Mouse (Mus musculus) MEL (cell line): ENCODE data around the gene Ryr2. TPM values are rescaled to one million over a fixed set of nuclear protein-coding genes. Genes with fewer than 3 reads are reported as not detected.

Source experiments
- DNase-seq: peaks from one replicate; pipeline ENCODE4 v3.0.0; 2011; ENCODE audit warnings: low read depth, low spot score
- H3K27ac ChIP-seq: 2 replicates; pipeline ENCODE4 v1.5.1; 2012; ENCODE audit warnings: low read depth, mild to moderate bottlenecking, control low read depth, low read length, moderate library complexity; ENCODE audit not compliant: control insufficient read depth
- H3K27me3 ChIP-seq, 2 experiments: fragments of 150-350 bp in 1 of 2; sonication (generic) in 1 of 2; 2 replicates each; pipeline ENCODE4 v1.6.1; 2012; ENCODE audit warnings: low read length in 2 of 2, mild to moderate bottlenecking in 2 of 2, improper control_type of control experiment in 1 of 2, moderate library complexity in 1 of 2; ENCODE audit not compliant: insufficient read depth in 2 of 2, control insufficient read depth in 1 of 2
- H3K36me3 ChIP-seq, 2 experiments: 2 replicates each; pipeline ENCODE4 v1.6.1; 2012 to 2014; ENCODE audit warnings: low read length in 2 of 2, improper control_type of control experiment in 1 of 2, inconsistent platforms in 1 of 2, mild to moderate bottlenecking in 1 of 2; ENCODE audit not compliant: insufficient read depth in 2 of 2, control insufficient read depth in 1 of 2
- H3K4me1 ChIP-seq, 2 experiments: fragments of 150-350 bp in 1 of 2; sonication (generic) in 1 of 2; 2 replicates each; pipeline ENCODE4 v1.6.1; 2012; ENCODE audit warnings: low read length in 2 of 2, improper control_type of control experiment in 1 of 2, mild to moderate bottlenecking in 1 of 2; ENCODE audit not compliant: insufficient read depth in 2 of 2, control insufficient read depth in 1 of 2
- H3K4me3 ChIP-seq, 2 experiments: fragments of 150-350 bp in 1 of 2; sonication (generic) in 1 of 2; 2 replicates each; pipeline ENCODE4 v1.5.1; 2012; ENCODE audit warnings: low read depth in 2 of 2, low read length in 2 of 2, mild to moderate bottlenecking in 2 of 2, moderate library complexity in 2 of 2, control low read depth in 1 of 2, improper control_type of control experiment in 1 of 2; ENCODE audit not compliant: control insufficient read depth in 1 of 2, insufficient read depth in 1 of 2
- H3K79me2 ChIP-seq: 2 replicates; pipeline ENCODE4 v1.6.1; 2012; ENCODE audit warnings: mild to moderate bottlenecking, low read length, moderate library complexity; ENCODE audit not compliant: control insufficient read depth, poor library complexity, insufficient read depth
- H3K9ac ChIP-seq: 2 replicates; pipeline ENCODE4 v1.6.1; 2012; ENCODE audit warnings: low read depth, mild to moderate bottlenecking, control low read depth, low read length, moderate library complexity; ENCODE audit not compliant: control insufficient read depth, poor library complexity, severe bottlenecking
- H3K9me3 ChIP-seq: fragments of 150-350 bp; sonication (generic); replicated peaks from 2 replicates; pipeline ENCODE4 v1.6.1; 2012; ENCODE audit warnings: mild to moderate bottlenecking, low read length, improper control_type of control experiment, moderate library complexity; ENCODE audit not compliant: insufficient read depth
- CHD2 ChIP-seq: IDR thresholded peaks from 2 replicates; pipeline ENCODE4 v1.6.1; 2011; ENCODE audit warnings: low read length, improper control_type of control experiment
- CTCF ChIP-seq, 3 experiments: IDR thresholded peaks in 2 of 3; conservative IDR thresholded peaks in 1 of 3; 2 replicates each; pipeline ENCODE4 v1.5.1; 2011 to 2012; ENCODE audit warnings: low read length in 3 of 3, low read depth in 2 of 3, mild to moderate bottlenecking in 2 of 3, improper control_type of control experiment in 1 of 3, inconsistent platforms in 1 of 3, mixed read lengths in 1 of 3, moderate library complexity in 1 of 3; ENCODE audit not compliant: control insufficient read depth in 1 of 3, insufficient read depth in 1 of 3, poor library complexity in 1 of 3, severe bottlenecking in 1 of 3
- ELF1 ChIP-seq: IDR thresholded peaks from 2 replicates; pipeline ENCODE4 v1.6.1; 2014; ENCODE audit warnings: low read depth, mild to moderate bottlenecking, inconsistent platforms, low read length, improper control_type of control experiment, moderate library complexity
- GATA1 ChIP-seq: IDR thresholded peaks from 2 replicates; pipeline ENCODE4 v1.6.1; 2011; ENCODE audit warnings: low read depth, low read length, improper control_type of control experiment
- HCFC1 ChIP-seq: IDR thresholded peaks from 2 replicates; pipeline ENCODE4 v1.6.1; 2012; ENCODE audit warnings: low read depth, mild to moderate bottlenecking, inconsistent platforms, low read length, improper control_type of control experiment, moderate library complexity
- JUND ChIP-seq: IDR thresholded peaks from 2 replicates; pipeline ENCODE4 v1.6.1; 2011; ENCODE audit warnings: low read depth, mild to moderate bottlenecking, improper control_type of control experiment, low read length
- KAT2A ChIP-seq: conservative IDR thresholded peaks from 2 replicates; pipeline ENCODE4 v1.6.1; 2012; ENCODE audit warnings: low read depth, low read length, improper control_type of control experiment, inconsistent platforms
- MAX ChIP-seq: IDR thresholded peaks from 2 replicates; pipeline ENCODE4 v1.6.1; 2011; ENCODE audit warnings: low read length, improper control_type of control experiment
- MYB ChIP-seq: IDR thresholded peaks from 2 replicates; pipeline ENCODE4 v1.6.1; 2011; ENCODE audit warnings: mild to moderate bottlenecking, low read depth, low read length, improper control_type of control experiment
- MYC ChIP-seq: IDR thresholded peaks from 2 replicates; pipeline ENCODE4 v1.6.1; 2011; ENCODE audit warnings: low read depth, mild to moderate bottlenecking, low read length, improper control_type of control experiment, moderate library complexity
- POLR2AphosphoS2 ChIP-seq: IDR thresholded peaks from 2 replicates; pipeline ENCODE4 v1.6.1; 2011; ENCODE audit warnings: low read length, improper control_type of control experiment
- RAD21 ChIP-seq: IDR thresholded peaks from 2 replicates; pipeline ENCODE4 v1.6.1; 2011; ENCODE audit warnings: mild to moderate bottlenecking, low read depth, low read length, improper control_type of control experiment
- SIN3A ChIP-seq: IDR thresholded peaks from 2 replicates; pipeline ENCODE4 v1.6.1; 2012; ENCODE audit warnings: low read length, improper control_type of control experiment, inconsistent platforms
- TAL1 ChIP-seq: IDR thresholded peaks from 2 replicates; pipeline ENCODE4 v1.6.1; 2012; ENCODE audit warnings: mild to moderate bottlenecking, inconsistent platforms, low read length, moderate library complexity, mixed read lengths
- TCF12 ChIP-seq: IDR thresholded peaks from 2 replicates; pipeline ENCODE4 v1.6.1; 2014; ENCODE audit warnings: low read depth, mild to moderate bottlenecking, inconsistent platforms, low read length, improper control_type of control experiment, moderate library complexity
- USF1 ChIP-seq: IDR thresholded peaks from 2 replicates; pipeline ENCODE4 v1.6.1; 2014; ENCODE audit warnings: low read depth, mild to moderate bottlenecking, inconsistent platforms, low read length, improper control_type of control experiment, moderate library complexity
- ZC3H11A ChIP-seq: IDR thresholded peaks from 2 replicates; pipeline ENCODE4 v1.6.1; 2012; ENCODE audit warnings: low read depth, mild to moderate bottlenecking, inconsistent platforms, low read length, improper control_type of control experiment
- ZKSCAN1 ChIP-seq: IDR thresholded peaks from 2 replicates; pipeline ENCODE4 v1.6.1; 2012; ENCODE audit warnings: low read depth, mild to moderate bottlenecking, inconsistent platforms, low read length, improper control_type of control experiment, moderate library complexity
- ZMIZ1 ChIP-seq: IDR thresholded peaks from 2 replicates; pipeline ENCODE4 v1.6.1; 2012; ENCODE audit warnings: low read depth, mild to moderate bottlenecking, inconsistent platforms, low read length, improper control_type of control experiment, moderate library complexity
- polyA plus RNA-seq, 2 experiments: library from polyadenylated mRNA; stranded (reverse) in 1 of 2; unstranded in 1 of 2; fragments of >175 nt in 1 of 2; fragments of >200 nt in 1 of 2; gene quantifications; 2 replicates each; pipeline versions ENCODE4 v1.2.1 to v1.2.4; 2012; ENCODE audit warnings: low replicate concordance in 2 of 2, low read depth in 1 of 2; ENCODE audit not compliant: insufficient read length in 2 of 2, insufficient read depth in 1 of 2, missing spikeins in 1 of 2
- total RNA-seq: library from RNA; depleted of rRNA; stranded (reverse); fragments of 300-350 nt; gene quantifications from 2 replicates; pipeline ENCODE4 v1.2.3, GENCODE M21; 2012

Ryr2 gene
- total and polyA plus RNA-seq, 3 experiments = 0.04 TPM; not detected in 2

DNA sequence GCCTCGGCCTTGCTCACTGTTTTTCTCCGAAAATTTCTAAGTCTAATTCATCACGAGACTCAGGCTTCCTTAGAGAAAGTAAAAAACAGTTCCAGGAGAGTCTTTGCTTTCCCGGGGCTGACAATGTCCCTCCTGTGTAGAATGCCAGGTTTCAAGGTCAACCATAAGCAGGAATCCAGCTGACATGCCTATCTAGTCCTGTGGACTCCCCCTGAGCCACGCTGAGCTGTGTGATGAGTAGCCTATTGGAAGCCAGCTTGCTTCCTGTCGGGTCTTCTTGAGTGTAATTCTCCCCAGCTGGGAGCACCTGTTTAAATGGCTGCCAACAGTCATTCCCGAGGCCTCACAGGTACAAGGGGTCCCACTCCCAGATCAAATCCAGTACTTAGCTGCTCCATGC is 34.2 kb downstream of the Ryr2 start:
- H3K4me3 ChIP-seq = no peak overlapping the region
- no peaks in the 10 kb centered on the region for H3K4me1 ChIP-seq
- H3K9ac ChIP-seq = no peak overlapping the region
- TF ChIP-seq ZMIZ1 (no peak), CHD2 (no peak), POLR2AphosphoS2 (no peak), ZKSCAN1 (no peak), ELF1 (no peak), MYC (no peak), KAT2A (no peak)
- DNase-seq = no peak
- H3K27me3 ChIP-seq = no peaks in the 10 kb centered on the region
- no peak overlapping the region for H3K27ac ChIP-seq
- H3K36me3 ChIP-seq = no peaks in the 10 kb centered on the region
- H3K79me2 ChIP-seq = no peaks in the 10 kb centered on the region
- H3K9me3 ChIP-seq = no peaks in the 10 kb centered on the region

DNA sequence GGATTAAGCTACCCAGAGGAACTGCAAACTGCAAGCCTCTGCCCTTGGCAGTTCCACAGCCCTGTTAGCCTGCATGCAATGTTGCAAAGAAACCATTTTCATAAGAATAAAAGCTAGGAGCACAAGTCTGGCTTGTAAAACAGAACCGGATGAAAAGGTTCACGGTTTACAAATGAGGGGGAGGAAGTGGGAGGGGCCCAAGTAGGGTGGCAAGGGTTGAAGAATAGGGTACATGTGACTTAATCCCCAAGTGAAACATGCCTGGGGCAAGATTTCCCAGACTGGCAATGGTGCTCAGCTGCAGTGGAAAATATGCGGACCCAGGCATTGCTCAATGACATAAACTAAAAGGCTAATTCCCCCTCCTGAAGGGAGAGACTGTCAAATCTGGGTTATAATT is 34.6 kb downstream of the Ryr2 start:
- H3K4me3 ChIP-seq = no peak overlapping the region
- H3K9me3 ChIP-seq = no peaks in the 10 kb centered on the region
- no peaks in the 10 kb centered on the region for H3K36me3 ChIP-seq
- no peaks in the 10 kb centered on the region for H3K79me2 ChIP-seq
- no peak overlapping the region for H3K27ac ChIP-seq
- H3K27me3 ChIP-seq = no peaks in the 10 kb centered on the region
- TF ChIP-seq JUND = no peak
- no peak for TF ChIP-seq TCF12
- no peak for TF ChIP-seq ZC3H11A
- no peak for TF ChIP-seq HCFC1
- TF ChIP-seq MYB = no peak
- no peak for TF ChIP-seq ELF1
- no peak for TF ChIP-seq USF1
- no peak for TF ChIP-seq SIN3A
- no peak for TF ChIP-seq RAD21
- no peak for TF ChIP-seq GATA1
- TF ChIP-seq CTCF (IDR thresholded peaks at IDR 0.05 in 2 of 3, conservative IDR thresholded peaks at IDR 0.05 in 1 of 3; ENCODE audit: control insufficient read depth in 1 of 3, insufficient read depth in 1 of 3, low read depth in 2 of 3, low read length in 3 of 3, poor library complexity in 1 of 3, severe bottlenecking in 1 of 3) = no peak
- no peak for TF ChIP-seq TAL1
- TF ChIP-seq MAX = no peak
- DNase-seq = no peak
- no peak overlapping the region for H3K9ac ChIP-seq
- no peaks in the 10 kb centered on the region for H3K4me1 ChIP-seq
